Mouse (Mus musculus) erythroblast, embryonic 14.5 days (primary cell): ENCODE results near the gene Pcdh9.

Source experiments
- GATA1 ChIP-seq: IDR thresholded peaks from 2 replicates; pipeline ENCODE4 v1.6.1; 2012; ENCODE audit warnings: low read length, inconsistent platforms, mixed read lengths
- TAL1 ChIP-seq: IDR thresholded peaks from 3 replicates; pipeline ENCODE4 v1.6.1; 2012; ENCODE audit warnings: low read length, inconsistent platforms, mixed read lengths

DNA sequence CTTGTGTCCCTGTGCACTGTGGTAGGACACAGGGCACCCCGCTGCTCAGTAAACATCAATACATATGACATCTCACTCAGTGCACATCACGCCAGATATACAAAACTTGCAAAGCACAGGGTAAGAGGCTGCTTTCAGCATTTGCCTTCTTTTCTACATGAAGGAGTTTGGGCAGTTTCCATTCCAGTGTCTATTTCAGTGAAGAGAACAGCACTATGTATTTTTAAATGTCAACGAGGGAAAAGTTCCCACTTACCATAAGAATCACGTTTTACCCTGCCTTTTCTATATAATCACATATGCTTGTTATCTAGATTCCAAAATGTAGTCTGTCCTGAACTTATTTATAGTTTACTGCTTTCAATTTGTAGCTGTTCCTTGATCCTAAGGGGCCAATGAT, 355.6 kb downstream of the Pcdh9 start:
- TF ChIP-seq GATA1 (no peak), TAL1 (no peak)
